Mouse (Mus musculus) B cell, adult 67 days (primary cell): Measurements from ENCODE around the gene 3110040N11Rik. TPM values are rescaled to one million over a fixed set of nuclear protein-coding genes. Genes with fewer than 3 reads are reported as not detected.

Experiments
- total RNA-seq, 2 experiments: library from RNA; stranded (reverse); gene quantifications; 4 replicates each; pipeline ENCODE4 v1.2.4; 2023

Gene 3110040N11Rik
- 10 to 100 TPM; 29.8 to 30.2 TPM for total RNA-seq

DNA sequence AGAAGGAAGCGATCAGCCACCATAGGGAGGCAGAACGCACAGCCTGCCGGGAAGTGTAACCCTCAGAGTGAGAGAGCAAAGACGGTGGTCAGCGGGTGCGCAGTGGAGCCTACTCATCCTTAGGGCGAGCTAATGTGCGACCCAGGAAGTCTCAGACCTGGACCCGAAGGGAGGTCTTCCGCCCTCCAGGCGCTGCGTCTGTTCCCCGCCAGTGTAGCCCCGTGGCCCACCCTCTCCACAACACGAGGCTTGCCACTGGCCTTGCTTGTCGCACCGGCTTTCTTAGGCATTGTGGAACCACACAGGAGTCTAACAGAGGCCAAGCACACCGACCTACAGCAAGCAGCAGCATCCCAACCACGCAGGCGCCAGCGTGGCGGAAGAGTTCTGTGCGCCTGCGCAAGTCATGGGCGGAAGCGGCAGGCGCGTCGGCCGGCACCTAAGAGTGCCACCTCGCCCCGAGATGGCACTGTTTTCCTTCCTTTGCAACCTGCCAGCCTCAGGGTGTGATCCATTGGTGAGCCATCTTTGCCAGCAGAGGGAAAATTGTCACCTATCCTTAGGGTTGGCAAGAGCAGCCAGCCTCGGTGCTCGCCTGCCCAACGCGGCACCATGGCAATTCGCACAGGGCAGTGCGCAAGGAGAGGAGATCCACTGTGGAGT lies at the start of gene 3110040N11Rik:
Gene 3110040N11Rik, minus strand, starts transcription at position 384 of the 663 bp plus-strand sequence.

DNA sequence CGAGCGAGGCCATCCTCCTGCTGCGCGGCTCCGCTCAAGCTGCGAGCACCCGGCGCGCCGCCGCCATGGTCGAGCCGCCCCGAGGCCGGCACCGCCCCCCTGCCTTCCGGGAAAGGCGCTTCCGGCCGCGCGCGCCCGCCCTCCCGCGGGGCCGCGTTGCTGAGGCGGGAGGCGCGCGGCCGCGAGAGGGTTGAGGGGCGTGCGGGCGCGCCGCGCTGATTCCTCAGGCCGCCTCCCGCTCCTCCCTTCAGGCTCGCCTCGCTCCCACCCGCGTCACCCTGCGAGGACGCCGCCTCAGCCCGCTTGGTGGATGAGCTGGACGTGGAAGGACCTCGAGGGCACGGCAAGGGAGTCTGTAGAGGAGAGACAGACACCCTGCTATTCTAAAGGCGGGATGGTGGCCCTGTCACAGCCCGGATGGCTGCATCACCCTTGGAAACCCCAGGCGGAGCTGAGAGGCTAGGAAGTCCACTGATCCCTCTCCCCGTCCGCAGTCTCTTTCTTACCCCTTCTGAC lies 40.2 kb upstream of the 3110040N11Rik start, which contains the start of gene Btbd1:
Gene Btbd1, minus strand, starts transcription at position 53 of the 516 bp plus-strand sequence.

DNA sequence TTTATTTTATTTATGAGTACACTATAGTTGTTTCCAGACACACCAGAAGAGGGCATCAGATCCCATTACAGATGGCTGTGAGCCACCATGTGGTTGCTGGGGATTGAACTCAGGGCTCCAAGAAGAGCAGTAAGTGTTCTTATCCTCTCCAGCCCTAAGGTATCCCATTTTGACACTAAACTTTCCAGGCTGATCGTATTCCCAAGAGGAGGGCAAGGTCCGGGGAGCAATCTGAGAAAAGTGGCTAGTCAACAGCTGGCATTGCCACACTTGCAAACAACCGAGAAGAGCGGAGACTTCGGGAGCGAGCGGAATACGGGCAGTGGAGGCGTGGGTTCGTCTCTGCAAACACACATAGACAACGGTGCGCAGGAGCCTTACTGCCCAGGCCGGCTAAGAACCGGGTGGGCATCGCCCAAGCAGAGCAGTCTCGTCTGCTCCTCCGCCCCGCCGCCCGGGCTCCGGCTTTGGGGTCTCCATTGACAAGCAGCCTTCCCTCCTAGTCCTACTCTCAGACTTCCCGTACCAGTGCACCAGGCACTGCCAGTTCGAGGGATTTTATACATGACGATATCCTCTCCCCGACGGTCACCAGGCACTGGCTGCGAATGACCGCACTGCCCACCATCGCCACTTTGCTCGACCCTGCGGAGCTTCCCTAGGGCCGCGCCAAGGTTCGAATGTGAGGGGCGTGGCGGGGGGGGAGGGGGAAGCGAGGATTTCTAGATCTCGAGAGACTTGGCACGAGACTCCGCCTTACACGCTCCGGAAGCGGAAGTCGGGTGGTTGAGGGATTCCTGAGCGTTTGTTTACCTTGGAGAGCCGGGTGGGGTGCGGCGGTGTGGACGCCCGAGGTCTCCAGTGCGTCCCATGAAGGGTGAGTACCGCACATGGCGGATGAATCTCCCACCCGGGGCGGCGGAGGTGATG lies 26.8 kb downstream of the 3110040N11Rik start, which contains the start of gene Ramac:
Gene Ramac, plus strand, starts transcription at position 746 of the 930 bp plus-strand sequence.

Other genes with a start within 250 kb of the 3110040N11Rik start
- under 1 TPM; 0.26 to 0.53 TPM for gene Fsd2, start 222.5 kb downstream of the 3110040N11Rik start, total RNA-seq
- 10 to 100 TPM; 32.3 to 36.7 TPM for gene Whamm, start 218.2 kb downstream of the 3110040N11Rik start, total RNA-seq
- not detected for gene Homer2, start 82.0 kb downstream of the 3110040N11Rik start, total RNA-seq
- 10 to 100 TPM; 39.7 to 47.0 TPM for gene Ramac, start 26.6 kb downstream of the 3110040N11Rik start, total RNA-seq
- 10 to 100 TPM; 85.8 to 95.6 TPM for gene Btbd1, start 40.0 kb upstream of the 3110040N11Rik start, total RNA-seq
- not detected for gene Gm10160, start 66.3 kb upstream of the 3110040N11Rik start, total RNA-seq
- 100 to 1,000 TPM; 163 to 177 TPM for gene Tm6sf1, start 69.5 kb upstream of the 3110040N11Rik start, total RNA-seq
- gene Hdgfl3, start 145.0 kb upstream of the 3110040N11Rik start, total RNA-seq = 1 to 10 TPM; 3.2 to 4.2 TPM
- gene Bnc1, start 202.8 kb upstream of the 3110040N11Rik start, total RNA-seq = not detected